Mouse (Mus musculus): ENCODE results near the gene Gm5934. TPM values are rescaled to one million over a fixed set of nuclear protein-coding genes. Genes with fewer than 3 reads are reported as not detected.
"Not testable (repeated sequence)": the region's sequence is repeated elsewhere in the genome, so short reads cannot be mapped to it uniquely, and the experiment has no call there.

The Gm5934 gene
- not detected in 2 replicates for polyA plus RNA-seq (2015; fragmentation: Nextera tagmentation; extraction: Ambion mirVana)

- not testable (repeated sequence) for H3K9me3 ChIP-seq (ENCODE audit: control insufficient read depth, low read length); H3K27me3 ChIP-seq (replicated peaks; ENCODE audit: control insufficient read depth, insufficient read depth, low read length); H3K4me2 ChIP-seq (ENCODE audit: low read depth, low read length); ATAC-seq; H3K36me3 ChIP-seq (ENCODE audit: control insufficient read depth, insufficient read depth, low read length); H3K27ac ChIP-seq (ENCODE audit: low read length); H3K4me3 ChIP-seq (ENCODE audit: low read length); H3K4me1 ChIP-seq (ENCODE audit: control insufficient read depth, insufficient read depth, low read length); H3K9ac ChIP-seq (ENCODE audit: low read depth, low read length)
- WGBS: 75% methylated on average over 5 of the region's 5 CpGs
These were observed at the start of gene Gm5934 for GRCm38 (mm10) chrX:24500660-24501059. Gene Gm5934, minus strand, starts transcription at chrX:24500760.

Other genes starting within 250 kb of the Gm5934 start
- not detected in 2 replicates for gene Gm4297, start 74.1 kb upstream of the Gm5934 start, polyA plus RNA-seq (2015; fragmentation: Nextera tagmentation; extraction: Ambion mirVana)

Measured in intestine, embryonic 16.5 days (tissue).